Mouse (Mus musculus): ENCODE measurements at regions not wholly inside any gene's neighbourhood (a gene's known extent, or its start where the extent isn't known, plus 50 kb on each side); places are given as distances from the start of the nearest gene placed in this dataset.

GRCm38 (mm10) chr9:117710966-117711365 lies 81.3 kb upstream of the Rbms3 start:
- DNase-seq (ENCODE audit: extremely low read depth, insufficient read length, low spot score): no peak

GRCm38 (mm10) chr9:117709677-117710076 lies 80.0 kb upstream of the Rbms3 start:
- DNase-seq (ENCODE audit: extremely low read depth, insufficient read length, low spot score): no peak

GRCm38 (mm10) chr9:117693001-117693400 lies 63.3 kb upstream of the Rbms3 start:
- no peak for DNase-seq (ENCODE audit: extremely low read depth, insufficient read length, low spot score)

- DNase-seq (ENCODE audit: extremely low read depth, insufficient read length, low spot score): peak; percentile 23
Observed at GRCm38 (mm10) chr9:117692486-117692885, 62.8 kb upstream of the Rbms3 start.

GRCm38 (mm10) chr9:117689946-117690345 lies 60.2 kb upstream of the Rbms3 start:
- DNase-seq (ENCODE audit: extremely low read depth, insufficient read length, low spot score): no peak

Data from 3134 (cell line).